In genomic region chr7:37305463-37305862, GRCm38 (mm10) we compare ENCODE assay signal across 26 mouse cellular contexts.
DNase-seq lines count a peak whose midpoint lies in the region; ATAC-seq lines count a peak whose summit lies in the region.
"Had no signal": no experiment of that assay in that cellular context is flagged by ENCODE, and none has a peak within 500 bp of the region (broad histone marks: within the 10 kb centered on the region; RNA-seq: fewer than 3 reads in every experiment).

No protein-coding gene starts in this region.

- H3K36me3 ChIP-seq in heart, embryonic 15.5 days: no peaks in the 10 kb centered on the region
- H3K36me3 ChIP-seq: embryonic facial prominence, embryonic 13.5 days; forebrain, embryonic 10.5 days; forebrain, embryonic 15.5 days; G1E; hindbrain, embryonic 10.5 days; hindbrain, embryonic 15.5 days; limb, embryonic 10.5 days; limb, embryonic 15.5 days; liver, embryonic 13.5 days; midbrain, embryonic 13.5 days; neural tube, embryonic 13.5 days had no signal

- WGBS in heart, embryonic 15.5 days: 49% methylated on average over 9 of the region's 9 CpGs

- intact Hi-C loops in heart, postnatal 14 days (cut with DNase I): no loop called here

- no peak overlapping the region for H3K4me3 ChIP-seq in heart, embryonic 15.5 days
- H3K4me3 ChIP-seq: embryonic facial prominence, embryonic 13.5 days; forebrain, embryonic 10.5 days; forebrain, embryonic 15.5 days; hindbrain, embryonic 10.5 days; hindbrain, embryonic 15.5 days; limb, embryonic 10.5 days; limb, embryonic 15.5 days; liver, embryonic 13.5 days; midbrain, embryonic 13.5 days; neural tube, embryonic 13.5 days had no signal

- H3K4me1 ChIP-seq in heart, embryonic 15.5 days (replicated peaks): no peaks in the 10 kb centered on the region; the same call in 1 of the 2 replicates
- H3K4me1 ChIP-seq: embryonic facial prominence, embryonic 13.5 days; forebrain, embryonic 10.5 days; forebrain, embryonic 15.5 days; hindbrain, embryonic 10.5 days; hindbrain, embryonic 15.5 days; limb, embryonic 15.5 days; liver, embryonic 13.5 days; midbrain, embryonic 13.5 days; neural tube, embryonic 13.5 days had no signal

- H3K27me3 ChIP-seq in heart, embryonic 15.5 days: no peaks in the 10 kb centered on the region
- H3K27me3 ChIP-seq: CH12.LX; embryonic facial prominence, embryonic 13.5 days; forebrain, embryonic 15.5 days; hindbrain, embryonic 15.5 days; limb, embryonic 15.5 days; liver, embryonic 13.5 days; midbrain, embryonic 13.5 days; neural tube, embryonic 13.5 days had no signal

- ATAC-seq in frontal cortex, adult (ENCODE audit: low TSS enrichment): peak; percentile 65; the same call in 1 of the 2 replicates
- ATAC-seq in heart, embryonic 15.5 days (replicated peaks; ENCODE audit: insufficient number of reproducible peaks, insufficient read depth, low FRiP score, low read depth): no peak
- ATAC-seq: forebrain, embryonic 15.5 days; inflammation-experienced regulatory T-cells, adult 6 months; lung, postnatal 0 days; midbrain, embryonic 13.5 days had no signal

- DNase-seq in frontal cortex, postnatal 10 days (ENCODE audit: low spot score in 2 of 2): no peak
- no peak for DNase-seq in heart, postnatal 14 days
- peak; percentile 41 for DNase-seq in layer of hippocampus, adult 9-11 months
- no peak for DNase-seq in layer of hippocampus, postnatal 36 days
- DNase-seq in adrenal gland, adult 8-10 months: no peak
- DNase-seq: adrenal gland, postnatal 14 days; cerebellum, adult 18-20 months; kidney, adult 11 months; liver, embryonic 13.5 days; lung, adult 18-20 months had no signal

- no peak overlapping the region for H3K27ac ChIP-seq in heart, embryonic 15.5 days
- H3K27ac ChIP-seq: embryonic facial prominence, embryonic 13.5 days; forebrain, embryonic 10.5 days; forebrain, embryonic 15.5 days; hindbrain, embryonic 10.5 days; hindbrain, embryonic 15.5 days; limb, embryonic 10.5 days; limb, embryonic 15.5 days; liver, embryonic 13.5 days; macrophage; midbrain, embryonic 13.5 days; neural tube, embryonic 13.5 days had no signal

- 0 out of 2 replicates have a peak overlapping the region, but pooled peaks have one; percentile 10 for H3K4me2 ChIP-seq in heart, embryonic 15.5 days
- H3K4me2 ChIP-seq: embryonic facial prominence, embryonic 13.5 days; forebrain, embryonic 15.5 days; hindbrain, embryonic 15.5 days; limb, embryonic 15.5 days; liver, embryonic 13.5 days; midbrain, embryonic 13.5 days; neural tube, embryonic 13.5 days had no signal

- H3K9me3 ChIP-seq in heart, embryonic 15.5 days (replicated peaks): no peaks in the 10 kb centered on the region
- H3K9me3 ChIP-seq: embryonic facial prominence, embryonic 13.5 days; forebrain, embryonic 10.5 days; forebrain, embryonic 15.5 days; hindbrain, embryonic 10.5 days; hindbrain, embryonic 15.5 days; limb, embryonic 10.5 days; limb, embryonic 15.5 days; liver, embryonic 13.5 days; midbrain, embryonic 13.5 days; neural tube, embryonic 13.5 days had no signal

- H3K9ac ChIP-seq in heart, embryonic 15.5 days: no peak overlapping the region
- H3K9ac ChIP-seq: embryonic facial prominence, embryonic 13.5 days; forebrain, embryonic 15.5 days; hindbrain, embryonic 15.5 days; limb, embryonic 15.5 days; liver, embryonic 13.5 days; midbrain, embryonic 13.5 days; neural tube, embryonic 13.5 days had no signal
